Mouse (Mus musculus): Measurements from ENCODE around the gene Top3a. TPM values are rescaled to one million over a fixed set of nuclear protein-coding genes. Genes with fewer than 3 reads are reported as not detected.

Top3a gene
- polyA plus RNA-seq, 1 experiment from 2014 or later = 10.4 TPM

DNA sequence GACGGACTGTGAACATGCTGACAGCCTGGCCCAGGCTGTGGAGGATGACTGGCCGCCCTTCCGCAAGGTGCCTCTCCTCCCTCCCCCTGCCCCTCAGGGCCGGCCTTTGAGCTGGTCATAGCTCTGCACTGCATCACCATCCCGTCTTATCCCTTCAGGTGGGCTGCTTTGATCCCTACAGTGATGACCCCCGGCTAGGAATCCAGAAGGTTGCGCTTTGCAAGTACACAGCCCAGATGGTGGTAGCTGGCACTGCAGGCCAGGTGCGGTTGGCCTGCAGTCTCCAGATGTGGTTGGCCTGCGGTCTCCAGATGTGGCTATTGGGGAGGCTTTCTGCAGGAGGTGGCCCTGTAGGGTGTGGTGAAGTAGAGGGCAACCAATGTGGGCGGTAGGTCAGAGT lies 68.5 kb downstream of the Top3a start:
- H3K4me1 ChIP-seq (ENCODE audit: control insufficient read depth, insufficient read depth, low read length) = no peaks in the 10 kb centered on the region
- H3K36me3 ChIP-seq (ENCODE audit: control insufficient read depth, insufficient read depth, low read length) = peaks cover 37% of the 10 kb centered on the region
- H3K9ac ChIP-seq (ENCODE audit: low read depth, low read length) = no peak overlapping the region
- WGBS = 90% methylated on average over 10 of the region's 10 CpGs
- no peak overlapping the region for H3K4me3 ChIP-seq (ENCODE audit: low read length)
- H3K4me2 ChIP-seq (ENCODE audit: low read depth, low read length) = no peak overlapping the region
- no peak for ATAC-seq
- H3K9me3 ChIP-seq (ENCODE audit: control insufficient read depth, low read length) = no peaks in the 10 kb centered on the region
- no peaks in the 10 kb centered on the region for H3K27me3 ChIP-seq (replicated peaks; ENCODE audit: control insufficient read depth, insufficient read depth, low read length)
- no peak overlapping the region for H3K27ac ChIP-seq (ENCODE audit: low read length)

DNA sequence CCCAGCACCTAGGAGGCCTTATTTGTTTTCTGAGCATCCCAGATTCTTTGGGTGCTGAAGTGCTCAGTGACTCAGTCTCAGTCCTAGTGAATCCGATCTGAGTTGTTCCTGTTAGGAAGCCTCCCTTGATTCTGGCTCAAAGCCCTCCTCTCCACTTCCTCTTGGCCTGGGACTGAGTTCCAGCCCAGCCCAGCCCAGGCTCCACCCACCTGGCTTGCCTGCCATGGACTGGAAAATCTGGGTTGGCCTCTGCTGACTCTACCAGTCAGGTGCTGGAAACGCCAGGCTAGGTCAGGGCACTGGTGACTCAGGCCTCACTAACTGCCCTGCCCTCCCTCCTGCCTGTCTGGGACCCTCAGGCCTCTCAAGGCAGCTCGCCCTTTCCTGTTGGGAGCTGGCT lies 69.5 kb downstream of the Top3a start:
- Histone ChIP-seq H3K27me3 (replicated peaks; ENCODE audit: control insufficient read depth, insufficient read depth, low read length) (no peaks in the 10 kb centered on the region), H3K4me2 (ENCODE audit: low read depth, low read length) (no peak overlapping the region), H3K36me3 (ENCODE audit: control insufficient read depth, insufficient read depth, low read length) (peaks cover 35% of the 10 kb centered on the region), H3K4me3 (ENCODE audit: low read length) (no peak overlapping the region), H3K4me1 (ENCODE audit: control insufficient read depth, insufficient read depth, low read length) (0 out of 2 replicates have a peak, but pooled peaks cover 3% of the 10 kb centered on the region), H3K27ac (ENCODE audit: low read length) (no peak overlapping the region), H3K9me3 (ENCODE audit: control insufficient read depth, low read length) (no peaks in the 10 kb centered on the region), H3K9ac (ENCODE audit: low read depth, low read length) (0 out of 2 replicates have a peak overlapping the region, but pooled peaks have one; percentile 7)
- 78% methylated on average over 3 of the region's 3 CpGs for WGBS
- ATAC-seq = peak; percentile 73

- Histone ChIP-seq H3K27me3 (replicated peaks; ENCODE audit: control insufficient read depth, insufficient read depth, low read length) (no peaks in the 10 kb centered on the region), H3K4me1 (ENCODE audit: control insufficient read depth, insufficient read depth, low read length) (0 out of 2 replicates have a peak, but pooled peaks cover 3% of the 10 kb centered on the region), H3K9me3 (ENCODE audit: control insufficient read depth, low read length) (no peaks in the 10 kb centered on the region), H3K27ac (ENCODE audit: low read length) (no peak overlapping the region), H3K4me2 (ENCODE audit: low read depth, low read length) (no peak overlapping the region), H3K4me3 (ENCODE audit: low read length) (no peak overlapping the region), H3K9ac (ENCODE audit: low read depth, low read length) (no peak overlapping the region), H3K36me3 (ENCODE audit: control insufficient read depth, insufficient read depth, low read length) (peaks cover 28% of the 10 kb centered on the region)
- WGBS = 86% methylated on average over 14 of the region's 14 CpGs
- ATAC-seq = no peak
Observed at GRCm38 (mm10) chr11:60706696-60707480, 70.3 kb downstream of the Top3a start.

DNA sequence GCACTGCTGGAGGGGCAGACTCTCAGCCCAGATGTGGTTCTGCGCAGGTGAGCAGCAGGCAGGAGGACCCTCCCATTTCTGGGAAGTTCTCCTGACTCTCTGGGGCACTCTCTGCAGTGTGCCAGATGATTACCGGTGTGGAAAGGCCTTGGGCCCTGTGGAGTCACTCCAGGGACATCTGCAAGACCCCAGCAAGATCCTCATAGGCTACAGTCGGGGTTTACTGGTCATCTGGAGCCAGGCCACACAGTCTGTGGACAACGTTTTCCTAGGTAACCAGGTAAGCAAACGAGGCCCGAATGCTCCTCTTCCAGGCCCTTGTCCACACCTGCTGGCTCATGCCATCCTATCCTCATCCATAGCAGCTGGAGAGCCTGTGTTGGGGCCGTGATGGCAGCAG lies 71.1 kb downstream of the Top3a start:
- 92% methylated on average over 7 of the region's 7 CpGs for WGBS
- H3K9ac ChIP-seq (ENCODE audit: low read depth, low read length) = no peak overlapping the region
- ATAC-seq = no peak
- peaks cover 6% of the 10 kb centered on the region for H3K4me1 ChIP-seq (ENCODE audit: control insufficient read depth, insufficient read depth, low read length)
- H3K9me3 ChIP-seq (ENCODE audit: control insufficient read depth, low read length) = no peaks in the 10 kb centered on the region
- H3K36me3 ChIP-seq (ENCODE audit: control insufficient read depth, insufficient read depth, low read length) = peaks cover 24% of the 10 kb centered on the region
- H3K4me2 ChIP-seq (ENCODE audit: low read depth, low read length) = no peak overlapping the region
- H3K27me3 ChIP-seq (replicated peaks; ENCODE audit: control insufficient read depth, insufficient read depth, low read length) = no peaks in the 10 kb centered on the region
- H3K4me3 ChIP-seq (ENCODE audit: low read length) = no peak overlapping the region
- H3K27ac ChIP-seq (ENCODE audit: low read length) = no peak overlapping the region

DNA sequence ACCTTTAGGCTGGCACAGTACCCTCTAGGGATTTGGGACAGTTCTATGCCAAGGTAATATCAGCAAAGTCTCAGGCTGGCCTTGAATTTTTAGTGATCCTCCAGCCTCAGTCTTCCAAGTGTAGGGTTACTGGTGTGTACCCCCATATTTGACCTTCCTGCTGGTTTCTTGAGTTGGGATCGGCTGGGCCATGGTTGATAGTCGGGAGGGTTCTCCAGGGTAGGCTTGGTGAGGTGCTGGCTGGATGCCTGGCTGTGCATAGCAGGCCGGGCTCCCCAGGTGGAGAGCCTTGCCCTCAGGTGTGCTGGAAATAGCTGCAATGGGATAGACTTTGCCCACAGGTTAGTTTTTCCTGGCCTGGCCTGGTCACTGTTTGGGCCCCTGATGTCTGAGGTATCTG lies 71.9 kb downstream of the Top3a start:
- Histone ChIP-seq H3K4me2 (ENCODE audit: low read depth, low read length) (no peak overlapping the region), H3K27ac (ENCODE audit: low read length) (no peak overlapping the region), H3K36me3 (ENCODE audit: control insufficient read depth, insufficient read depth, low read length) (peaks cover 24% of the 10 kb centered on the region), H3K9ac (ENCODE audit: low read depth, low read length) (no peak overlapping the region), H3K9me3 (ENCODE audit: control insufficient read depth, low read length) (no peaks in the 10 kb centered on the region), H3K4me1 (ENCODE audit: control insufficient read depth, insufficient read depth, low read length) (peaks cover 13% of the 10 kb centered on the region), H3K27me3 (replicated peaks; ENCODE audit: control insufficient read depth, insufficient read depth, low read length) (no peaks in the 10 kb centered on the region), H3K4me3 (ENCODE audit: low read length) (no peak overlapping the region)
- 89% methylated on average over 3 of the region's 3 CpGs for WGBS
- ATAC-seq = no peak

GRCm38 (mm10) chr11:60704023-60704880 lies 72.9 kb downstream of the Top3a start:
- no peak for ATAC-seq
- Histone ChIP-seq H3K9me3 (ENCODE audit: control insufficient read depth, low read length) (no peaks in the 10 kb centered on the region), H3K27ac (ENCODE audit: low read length) (no peak overlapping the region), H3K4me3 (ENCODE audit: low read length) (no peak overlapping the region), H3K36me3 (ENCODE audit: control insufficient read depth, insufficient read depth, low read length) (peaks cover 16% of the 10 kb centered on the region), H3K4me2 (ENCODE audit: low read depth, low read length) (no peak overlapping the region), H3K27me3 (replicated peaks; ENCODE audit: control insufficient read depth, insufficient read depth, low read length) (no peaks in the 10 kb centered on the region), H3K9ac (ENCODE audit: low read depth, low read length) (no peak overlapping the region), H3K4me1 (ENCODE audit: control insufficient read depth, insufficient read depth, low read length) (peaks cover 14% of the 10 kb centered on the region)
- 92% methylated on average over 19 of the region's 19 CpGs for WGBS

DNA sequence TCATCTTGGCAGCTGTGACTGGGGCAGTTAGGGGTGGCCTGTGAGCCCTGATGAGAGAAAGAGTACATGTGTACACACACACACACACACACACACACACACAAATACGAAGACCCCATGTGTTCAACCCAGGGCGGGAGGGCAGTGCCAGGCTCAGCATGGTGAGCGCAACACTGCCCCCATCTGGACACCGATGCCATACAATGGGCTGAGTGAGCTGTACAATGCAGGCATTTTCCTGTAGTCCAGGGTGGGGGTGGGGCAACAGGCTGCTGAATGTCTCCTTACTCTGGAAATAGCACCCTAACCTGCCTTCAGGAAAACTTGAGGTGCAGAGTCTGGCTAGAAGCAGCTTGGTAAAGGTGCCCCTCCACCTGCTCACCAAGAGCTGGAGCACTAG lies 74.0 kb downstream of the Top3a start:
- ATAC-seq = no peak
- Histone ChIP-seq H3K4me3 (ENCODE audit: low read length) (no peak overlapping the region), H3K9me3 (ENCODE audit: control insufficient read depth, low read length) (no peaks in the 10 kb centered on the region), H3K27ac (ENCODE audit: low read length) (no peak overlapping the region), H3K27me3 (replicated peaks; ENCODE audit: control insufficient read depth, insufficient read depth, low read length) (no peaks in the 10 kb centered on the region), H3K9ac (ENCODE audit: low read depth, low read length) (no peak overlapping the region), H3K36me3 (ENCODE audit: control insufficient read depth, insufficient read depth, low read length) (peaks cover 12% of the 10 kb centered on the region), H3K4me2 (ENCODE audit: low read depth, low read length) (no peak overlapping the region), H3K4me1 (ENCODE audit: control insufficient read depth, insufficient read depth, low read length) (peaks cover 19% of the 10 kb centered on the region)
- 39% methylated on average over 4 of the region's 4 CpGs for WGBS

DNA sequence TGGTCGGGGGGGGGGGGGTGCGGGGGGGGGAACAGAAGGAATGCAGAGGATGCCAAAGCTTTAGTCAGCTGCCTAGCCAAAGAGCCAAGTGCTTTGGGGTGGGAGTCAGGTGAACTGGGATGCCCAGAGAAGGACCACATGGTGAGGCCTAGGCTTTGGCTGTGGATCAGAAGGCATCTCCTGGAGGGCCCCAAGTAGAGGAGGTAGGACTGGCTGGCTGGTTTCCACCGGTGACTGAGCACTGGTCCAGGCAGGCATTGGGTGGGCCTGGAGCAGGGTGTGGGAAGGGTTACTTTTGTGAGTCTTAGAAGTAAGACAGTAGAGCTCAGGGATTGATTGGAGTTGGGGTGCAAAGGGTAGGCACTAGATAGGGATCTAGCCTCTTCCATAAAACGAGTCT lies 75.6 kb downstream of the Top3a start:
- Histone ChIP-seq H3K27ac (ENCODE audit: low read length) (no peak overlapping the region), H3K9ac (ENCODE audit: low read depth, low read length) (no peak overlapping the region), H3K4me2 (ENCODE audit: low read depth, low read length) (no peak overlapping the region), H3K4me1 (ENCODE audit: control insufficient read depth, insufficient read depth, low read length) (peaks cover 19% of the 10 kb centered on the region), H3K36me3 (ENCODE audit: control insufficient read depth, insufficient read depth, low read length) (peaks cover 7% of the 10 kb centered on the region), H3K9me3 (ENCODE audit: control insufficient read depth, low read length) (no peaks in the 10 kb centered on the region), H3K27me3 (replicated peaks; ENCODE audit: control insufficient read depth, insufficient read depth, low read length) (no peaks in the 10 kb centered on the region), H3K4me3 (ENCODE audit: low read length) (no peak overlapping the region)
- no peak for ATAC-seq
- 73% methylated on average over 4 of the region's 4 CpGs for whole genome bisulfite sequencing

- Histone ChIP-seq H3K4me3 (ENCODE audit: low read length) (peak overlapping the region; percentile 91), H3K27ac (ENCODE audit: low read length) (no peak overlapping the region), H3K9me3 (ENCODE audit: control insufficient read depth, low read length) (no peaks in the 10 kb centered on the region), H3K36me3 (ENCODE audit: control insufficient read depth, insufficient read depth, low read length) (peaks cover 7% of the 10 kb centered on the region), H3K4me2 (ENCODE audit: low read depth, low read length) (peak overlapping the region; percentile 87), H3K9ac (ENCODE audit: low read depth, low read length) (peak overlapping the region; percentile 94), H3K4me1 (ENCODE audit: control insufficient read depth, insufficient read depth, low read length) (peaks cover 19% of the 10 kb centered on the region), H3K27me3 (replicated peaks; ENCODE audit: control insufficient read depth, insufficient read depth, low read length) (no peaks in the 10 kb centered on the region)
- whole genome bisulfite sequencing = 25% methylated on average over 12 of the region's 12 CpGs
- no peak for ATAC-seq
Observed at GRCm38 (mm10) chr11:60700320-60701185, 76.6 kb downstream of the Top3a start.

All from intestine, embryonic 16.5 days (tissue).